8 mouse cellular contexts compared by ENCODE assay signal in the genomic region with DNA sequence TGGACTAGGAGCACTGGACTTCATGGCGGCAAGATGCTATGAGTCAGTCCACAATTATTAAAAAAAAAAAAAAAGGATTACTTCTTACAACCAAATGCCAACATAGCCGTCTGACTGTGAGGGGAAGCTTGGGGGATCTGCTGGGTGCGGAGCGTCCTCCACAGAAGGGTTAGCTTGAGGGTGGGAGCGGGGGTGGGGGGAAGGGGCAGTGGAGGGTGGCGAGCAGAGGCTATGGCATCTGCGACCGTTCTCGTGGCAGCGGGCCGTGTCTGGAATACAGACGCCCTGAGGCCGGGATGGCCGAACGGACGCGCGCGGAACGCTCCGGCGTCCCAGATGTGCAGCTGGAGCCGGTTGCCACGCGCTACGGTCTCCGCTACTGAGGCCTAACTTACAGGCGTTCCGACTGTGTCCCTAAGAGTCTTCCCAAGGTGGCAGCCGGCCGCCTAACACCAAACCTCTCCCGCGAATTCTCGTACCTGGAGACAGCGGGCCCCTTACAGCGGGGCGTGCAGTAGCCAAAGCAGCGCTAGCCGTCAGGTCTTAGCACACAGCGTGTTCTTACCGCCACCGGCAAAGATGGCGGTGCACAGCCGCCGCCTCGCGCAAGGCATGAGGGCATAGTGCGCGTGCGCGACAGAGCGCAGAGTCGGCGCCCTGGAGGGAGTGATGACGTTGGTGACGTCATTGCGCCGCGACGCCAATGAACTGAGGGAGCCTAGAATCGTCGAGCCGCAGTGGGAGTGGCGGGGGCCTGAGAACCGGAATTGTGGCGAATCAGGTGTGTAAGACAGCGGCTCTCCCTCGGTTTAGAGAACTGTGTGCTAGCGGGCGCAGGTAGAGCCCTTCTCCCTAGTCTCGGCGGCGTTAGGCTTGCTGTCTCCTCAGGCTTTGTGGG. TPM values are rescaled to one million over a fixed set of nuclear protein-coding genes. Genes with fewer than 3 reads are reported as not detected.
DNase-seq lines count a peak whose midpoint lies in the region; ATAC-seq and TF ChIP-seq lines count a peak whose summit lies in the region.

A gene (minus strand): TSS at position 677 of the 898 bp plus-strand sequence.
A gene (plus strand): TSS at position 757 of the 898 bp plus-strand sequence.

- H3K36me3 ChIP-seq in embryonic facial prominence, embryonic 13.5 days = peaks cover 25% of the 10 kb centered on the region
- no peaks in the 10 kb centered on the region; the same call in none of the 2 replicates for H3K36me3 ChIP-seq in kidney, adult 2 months (ENCODE audit: control insufficient read depth, insufficient read depth, low read length)
- H3K36me3 ChIP-seq in limb, embryonic 12.5 days = peaks cover 25% of the 10 kb centered on the region
- H3K36me3 ChIP-seq in midbrain, embryonic 15.5 days (replicated peaks) = peaks cover 4% of the 10 kb centered on the region; the same call in 1 of the 2 replicates
- H3K36me3 ChIP-seq in spleen, adult 2 months (ENCODE audit: control insufficient read depth, insufficient read depth, low read length) = peaks cover 6% of the 10 kb centered on the region

- no peaks in the 10 kb centered on the region for H3K9me3 ChIP-seq in embryonic facial prominence, embryonic 13.5 days
- no peaks in the 10 kb centered on the region for H3K9me3 ChIP-seq in limb, embryonic 12.5 days
- H3K9me3 ChIP-seq in midbrain, embryonic 15.5 days = no peaks in the 10 kb centered on the region

- peak; percentile 99 for ATAC-seq in embryonic facial prominence, embryonic 13.5 days (ENCODE audit: insufficient number of reproducible peaks, insufficient read depth, low FRiP score, low TSS enrichment, low read depth)
- peak; percentile 99 for ATAC-seq in limb, embryonic 12.5 days (ENCODE audit: insufficient number of reproducible peaks, insufficient read depth, low FRiP score, low TSS enrichment, low read depth)
- ATAC-seq in midbrain, embryonic 15.5 days (replicated peaks) = peak; percentile 98

- peak; percentile 65 for TF ChIP-seq POLR2A in kidney, adult 2 months (IDR thresholded peaks at IDR 0.05; ENCODE audit: low read depth, low read length)
- TF ChIP-seq POLR2A in spleen, adult 2 months (IDR thresholded peaks at IDR 0.05; ENCODE audit: low read depth, low read length) = peak; percentile 64; the same call in 1 of the 2 replicates

- DNase-seq in 3134 (ENCODE audit: extremely low read depth, insufficient read length, low spot score) = peak; percentile 96
- peak; percentile 98 to 99 for DNase-seq in adrenal gland, postnatal 36 days
- peak; percentile 98 for DNase-seq in heart, adult 18-20 months
- peak; percentile 99 for DNase-seq in kidney, adult 2 months
- DNase-seq in spleen, adult 2 months (ENCODE audit: low read depth in 1 of 2, low spot score in 2 of 2) = peak; percentile 97 to 98

- H3K4me2 ChIP-seq in embryonic facial prominence, embryonic 13.5 days = peak within 1 kb of the TSS; percentile 82
- H3K4me2 ChIP-seq in limb, embryonic 12.5 days = peak within 1 kb of the TSS; percentile 75
- peak within 1 kb of the TSS; percentile 89 for H3K4me2 ChIP-seq in midbrain, embryonic 15.5 days

- peak within 1 kb of the TSS; percentile 91 for H3K9ac ChIP-seq in embryonic facial prominence, embryonic 13.5 days
- H3K9ac ChIP-seq in limb, embryonic 12.5 days (replicated peaks) = peak within 1 kb of the TSS; percentile 83
- peak within 1 kb of the TSS; percentile 74 for H3K9ac ChIP-seq in midbrain, embryonic 15.5 days

- peak within 1 kb of the TSS; percentile 92 for H3K4me3 ChIP-seq in embryonic facial prominence, embryonic 13.5 days
- peak within 1 kb of the TSS; percentile 88 for H3K4me3 ChIP-seq in kidney, adult 2 months (ENCODE audit: insufficient read depth, low read depth, low read length)
- peak within 1 kb of the TSS; percentile 87 for H3K4me3 ChIP-seq in limb, embryonic 12.5 days (replicated peaks)
- peak within 1 kb of the TSS; percentile 90 for H3K4me3 ChIP-seq in midbrain, embryonic 15.5 days
- H3K4me3 ChIP-seq in spleen, adult 2 months (ENCODE audit: extremely low read depth, insufficient read depth, insufficient read length) = peak within 1 kb of the TSS; percentile 98

- peaks cover 5% of the 10 kb centered on the region; the same call in 1 of the 2 replicates for H3K4me1 ChIP-seq in embryonic facial prominence, embryonic 13.5 days
- H3K4me1 ChIP-seq in kidney, adult 2 months (ENCODE audit: control insufficient read depth, insufficient read depth, low read length) = peaks cover 3% of the 10 kb centered on the region; the same call in 1 of the 2 replicates
- H3K4me1 ChIP-seq in limb, embryonic 12.5 days (replicated peaks) = peaks cover 14% of the 10 kb centered on the region
- H3K4me1 ChIP-seq in midbrain, embryonic 15.5 days = peaks cover 16% of the 10 kb centered on the region
- H3K4me1 ChIP-seq in spleen, adult 2 months (ENCODE audit: control insufficient read depth, insufficient read depth, insufficient read length) = no peaks in the 10 kb centered on the region

- TF ChIP-seq CTCF in kidney, adult 2 months (conservative IDR thresholded peaks at IDR 0.05; ENCODE audit: insufficient read depth, insufficient read length, low read depth, low read length) = no peak
- no peak for TF ChIP-seq CTCF in spleen, adult 2 months (IDR thresholded peaks at IDR 0.05; ENCODE audit: extremely low read depth, insufficient read depth, insufficient read length, insufficient replicate concordance)

- under 1% methylated on average over 73 of the region's 73 CpGs for WGBS in embryonic facial prominence, embryonic 13.5 days
- WGBS in kidney, adult 2 months = under 1% methylated on average over 73 of the region's 73 CpGs
- WGBS in limb, embryonic 12.5 days = under 1% methylated on average over 73 of the region's 73 CpGs
- under 1% methylated on average over 73 of the region's 73 CpGs for WGBS in midbrain, embryonic 15.5 days
- under 1% methylated on average over 73 of the region's 73 CpGs for WGBS in spleen, adult 2 months

- no peaks in the 10 kb centered on the region for H3K27me3 ChIP-seq in embryonic facial prominence, embryonic 13.5 days
- no peaks in the 10 kb centered on the region for H3K27me3 ChIP-seq in kidney, adult 2 months (replicated peaks; ENCODE audit: control insufficient read depth, insufficient read depth, low read length)
- H3K27me3 ChIP-seq in limb, embryonic 12.5 days = no peaks in the 10 kb centered on the region
- H3K27me3 ChIP-seq in midbrain, embryonic 15.5 days (replicated peaks) = no peaks in the 10 kb centered on the region
- H3K27me3 ChIP-seq in spleen, adult 2 months (ENCODE audit: control insufficient read depth, insufficient read depth, low read length) = no peaks in the 10 kb centered on the region

- peak within 1 kb of the TSS; percentile 86 for H3K27ac ChIP-seq in embryonic facial prominence, embryonic 13.5 days
- H3K27ac ChIP-seq in kidney, adult 2 months (ENCODE audit: insufficient read depth, low read depth, low read length) = peak within 1 kb of the TSS; percentile 71
- H3K27ac ChIP-seq in limb, embryonic 12.5 days = peak within 1 kb of the TSS; percentile 89
- H3K27ac ChIP-seq in midbrain, embryonic 15.5 days = peak within 1 kb of the TSS; percentile 90
- peak within 1 kb of the TSS; percentile 92 for H3K27ac ChIP-seq in spleen, adult 2 months (ENCODE audit: insufficient read depth, low read length)

RNA-seq across cellular contexts. Expression of the first gene that starts in this region (rescaled TPM):
- total RNA-seq in adrenal gland, postnatal 36 days (2021) = 10 to 100 TPM; 80.0 to 92.9 TPM
- polyA plus RNA-seq in embryonic facial prominence, embryonic 13.5 days (2015; fragmentation: Nextera tagmentation; extraction: Ambion mirVana) = 103 and 106 TPM in 2 replicates
- total RNA-seq in heart, adult 18-20 months (2021) = 10 to 100 TPM; 43.5 to 43.6 TPM
- 12.3 and 17.0 TPM in 2 replicates for polyA plus RNA-seq in kidney, adult 2 months (2012; rRNA removed)
- 112 and 123 TPM in 2 replicates for polyA plus RNA-seq in limb, embryonic 12.5 days (2016; fragmentation: Nextera tagmentation; extraction: Ambion mirVana)
- polyA plus RNA-seq in midbrain, embryonic 15.5 days (2015; fragmentation: Nextera tagmentation; extraction: Ambion mirVana) = 71.4 and 77.9 TPM in 2 replicates
- polyA plus RNA-seq in spleen, adult 2 months (2012; rRNA removed) = 7.2 and 7.7 TPM in 2 replicates

RNA-seq across cellular contexts. Expression of the second gene that starts in this region (rescaled TPM):
- 10 to 100 TPM in 1 of 2 experiments, 1 to 10 TPM in 1; 9.6 to 10.9 TPM for total RNA-seq in adrenal gland, postnatal 36 days (2021)
- polyA plus RNA-seq in embryonic facial prominence, embryonic 13.5 days (2015; fragmentation: Nextera tagmentation; extraction: Ambion mirVana) = 43.1 and 47.2 TPM in 2 replicates
- 1 to 10 TPM; 4.4 to 5.5 TPM for total RNA-seq in heart, adult 18-20 months (2021)
- 1.1 and 1.9 TPM in 2 replicates for polyA plus RNA-seq in kidney, adult 2 months (2012; rRNA removed)
- 38.4 and 39.3 TPM in 2 replicates for polyA plus RNA-seq in limb, embryonic 12.5 days (2016; fragmentation: Nextera tagmentation; extraction: Ambion mirVana)
- 29.2 and 32.1 TPM in 2 replicates for polyA plus RNA-seq in midbrain, embryonic 15.5 days (2015; fragmentation: Nextera tagmentation; extraction: Ambion mirVana)
- 0.51 and 0.58 TPM in 2 replicates for polyA plus RNA-seq in spleen, adult 2 months (2012; rRNA removed)

Comparison
In these comparisons a context has a peak if more than half of its experiments do, and no peak if none do; other contexts are left out.
1. Peak in every context shown above with its lines: DNase-seq, ATAC-seq, H3K4me3 ChIP-seq and H3K27ac ChIP-seq.
2. RNA of the second gene that starts in this region (polyA plus RNA-seq): 43.1 to 47.2 TPM in embryonic facial prominence, embryonic 13.5 days, 38.4 to 39.3 TPM in limb, embryonic 12.5 days and 29.2 to 32.1 TPM in midbrain, embryonic 15.5 days; 1.1 to 1.9 TPM in kidney, adult 2 months and 0.51 to 0.58 TPM in spleen, adult 2 months; every median in the first group is over 10 times any median in the second.